Mouse (Mus musculus) granulocyte monocyte progenitor cell, adult 5-6 weeks (primary cell): Measurements from ENCODE around the gene Pqlc2. TPM values are rescaled to one million over a fixed set of nuclear protein-coding genes. Genes with fewer than 3 reads are reported as not detected.

Source experiments
- ATAC-seq: replicated peaks from 2 replicates; pipeline ENCODE4 v1.8.0; 2016; ENCODE audit warnings: mild to moderate bottlenecking, moderate TSS enrichment, inconsistent platforms; ENCODE audit not compliant: poor library complexity, severe bottlenecking
- total RNA-seq, 2 experiments: library from RNA; stranded (forward) in 1 of 2; stranded (reverse) in 1 of 2; fragments of 200-712, 200-1000 nt in 1 of 2; fragments of >200 nt in 1 of 2; fragmentation: Nextera tagmentation in 1 of 2; gene quantifications; 2 replicates each; pipeline ENCODE4 v1.2.3; 2014 to 2017

The Pqlc2 gene
- total RNA-seq, 2 experiments from 2014 or later: 3.5 to 7.7 TPM

DNA sequence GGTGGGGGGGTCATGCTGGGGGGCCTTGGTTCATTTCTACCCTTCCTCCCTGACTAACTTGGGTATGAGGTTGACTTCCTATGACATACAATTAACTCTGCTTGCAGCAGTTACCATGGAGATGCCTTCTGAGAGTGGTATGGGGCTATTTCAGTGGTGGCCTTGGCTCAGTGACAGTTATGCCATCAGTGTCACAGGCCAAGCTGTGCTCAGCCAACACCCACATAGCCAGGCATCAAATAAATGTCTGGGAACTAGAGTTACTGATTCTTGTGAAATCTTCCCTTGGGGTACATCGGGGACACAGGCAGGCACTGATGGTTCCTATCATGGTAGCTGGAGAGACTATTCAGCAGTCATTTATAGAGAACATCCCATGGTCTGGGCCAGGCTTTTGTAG, 42.3 kb downstream of the Pqlc2 start:
- ATAC-seq: no peak

DNA sequence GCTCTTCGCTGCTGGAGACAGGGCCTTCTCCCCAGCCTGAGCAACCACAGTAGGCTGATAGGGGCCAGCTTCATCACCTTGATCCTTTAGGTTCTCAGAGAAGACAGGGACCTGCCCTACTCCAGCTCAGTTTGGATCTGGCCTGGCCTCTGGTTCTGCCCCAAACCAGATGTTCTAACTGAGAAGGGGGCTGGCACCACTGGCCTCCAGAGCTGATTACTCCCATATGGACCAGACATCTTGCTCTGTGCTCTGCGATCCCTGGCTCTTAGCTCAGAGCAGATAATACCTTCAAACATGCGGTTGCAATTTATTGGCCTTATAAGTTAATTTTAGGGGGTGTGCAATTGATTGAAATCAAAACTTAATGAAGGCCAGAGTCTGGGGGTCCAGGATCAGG, 43.2 kb downstream of the Pqlc2 start:
- ATAC-seq: no peak

DNA sequence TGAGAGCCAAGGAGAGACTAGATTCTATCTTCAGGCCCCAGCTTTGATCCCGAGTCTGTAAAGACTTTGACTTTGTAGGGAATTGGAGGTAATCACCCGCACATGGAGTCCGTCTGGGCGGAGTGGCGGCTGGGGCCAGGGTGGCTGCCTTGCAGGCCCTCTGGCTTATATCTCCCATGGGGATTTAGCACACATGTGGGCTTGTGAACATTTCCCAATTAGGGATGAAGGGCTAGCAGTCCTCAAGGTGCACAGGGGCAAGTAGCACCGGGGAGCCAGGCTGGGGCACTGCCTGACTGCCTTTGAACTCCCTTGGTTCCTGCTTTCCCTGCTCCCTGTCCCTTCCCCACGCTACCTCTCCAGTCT, 44.0 kb downstream of the Pqlc2 start:
- ATAC-seq: no peak

DNA sequence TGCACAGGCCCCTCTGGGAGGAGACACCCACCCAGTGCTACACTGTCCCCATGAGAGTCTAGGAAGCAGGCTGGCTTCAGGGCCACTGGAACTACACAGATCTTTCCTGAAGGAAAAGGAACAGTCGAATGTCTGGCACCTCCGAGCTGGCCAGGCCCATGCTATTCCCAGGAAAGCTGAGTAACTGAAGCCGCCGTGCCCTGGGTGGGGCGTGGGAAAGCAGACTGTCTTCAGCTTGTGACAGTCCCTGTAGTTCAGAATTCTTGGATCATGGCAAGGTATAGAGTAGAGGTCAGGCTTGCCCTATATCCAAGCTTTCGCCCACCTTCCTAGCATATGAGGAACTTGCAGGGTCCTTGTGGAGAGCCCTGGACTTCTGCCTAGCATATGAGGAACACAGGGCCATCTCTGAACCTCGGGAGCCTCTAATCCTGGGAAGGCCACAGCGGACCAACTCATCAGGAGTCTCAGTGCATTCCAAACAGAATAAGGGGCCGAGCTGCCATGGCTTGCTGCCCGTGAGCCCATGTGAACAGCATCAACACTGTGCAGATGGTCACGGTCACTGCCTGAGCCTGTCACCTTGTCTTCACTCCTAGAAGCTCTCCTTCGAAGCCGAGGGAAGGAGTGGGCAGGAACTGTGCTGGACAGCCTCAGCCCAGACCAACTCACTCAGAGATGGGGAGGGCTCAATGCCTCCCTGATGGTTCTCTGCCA, 44.6 kb downstream of the Pqlc2 start:
- ATAC-seq: no peak

DNA sequence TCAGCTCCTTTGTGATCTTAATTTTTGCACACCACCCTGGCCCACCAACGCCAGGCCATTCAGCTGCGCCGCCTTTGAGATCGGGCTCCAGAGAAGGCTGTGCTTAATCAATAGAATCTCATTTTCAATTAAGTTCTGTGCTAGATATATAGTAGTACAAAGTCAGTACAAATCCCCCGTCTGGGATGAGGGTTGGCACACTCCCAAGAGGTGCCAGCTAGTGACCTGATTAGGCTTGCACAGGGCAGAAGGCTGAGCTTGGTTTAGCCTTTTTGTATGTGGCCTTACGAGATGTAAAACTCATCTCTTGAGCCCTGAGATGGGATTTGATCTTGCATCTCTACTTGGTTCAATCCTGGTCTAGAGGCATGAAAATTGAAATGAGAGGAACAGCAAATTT, 47.5 kb downstream of the Pqlc2 start:
- ATAC-seq: no peak

DNA sequence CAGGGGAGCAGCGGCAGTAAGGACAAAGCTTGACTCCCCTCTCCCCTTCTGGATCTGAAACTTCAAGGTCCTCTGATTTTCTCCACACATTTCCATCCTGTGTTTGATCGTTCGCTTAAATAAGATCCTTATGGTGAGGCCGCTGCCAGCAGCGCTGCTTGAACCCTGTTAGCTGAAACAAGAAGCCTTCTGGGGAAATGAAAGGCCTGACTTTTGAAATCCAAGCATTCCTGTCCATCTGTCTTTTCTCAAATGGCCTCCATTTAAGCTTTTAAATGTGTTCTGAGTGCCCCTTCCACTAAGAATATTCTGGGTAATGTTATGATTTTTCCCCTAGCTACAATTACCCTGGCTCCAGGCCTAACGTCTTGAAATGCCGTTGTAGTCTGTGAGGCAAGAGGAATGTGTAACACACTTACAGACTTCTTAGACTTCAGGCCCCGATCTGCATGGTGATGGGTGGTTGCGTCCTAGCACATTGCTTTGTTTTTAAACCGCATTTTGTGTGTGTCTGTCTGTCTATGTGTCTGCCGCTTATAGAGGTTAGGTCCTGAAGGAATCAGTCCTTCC, 51.1 kb downstream of the Pqlc2 start:
- ATAC-seq: no peak

DNA sequence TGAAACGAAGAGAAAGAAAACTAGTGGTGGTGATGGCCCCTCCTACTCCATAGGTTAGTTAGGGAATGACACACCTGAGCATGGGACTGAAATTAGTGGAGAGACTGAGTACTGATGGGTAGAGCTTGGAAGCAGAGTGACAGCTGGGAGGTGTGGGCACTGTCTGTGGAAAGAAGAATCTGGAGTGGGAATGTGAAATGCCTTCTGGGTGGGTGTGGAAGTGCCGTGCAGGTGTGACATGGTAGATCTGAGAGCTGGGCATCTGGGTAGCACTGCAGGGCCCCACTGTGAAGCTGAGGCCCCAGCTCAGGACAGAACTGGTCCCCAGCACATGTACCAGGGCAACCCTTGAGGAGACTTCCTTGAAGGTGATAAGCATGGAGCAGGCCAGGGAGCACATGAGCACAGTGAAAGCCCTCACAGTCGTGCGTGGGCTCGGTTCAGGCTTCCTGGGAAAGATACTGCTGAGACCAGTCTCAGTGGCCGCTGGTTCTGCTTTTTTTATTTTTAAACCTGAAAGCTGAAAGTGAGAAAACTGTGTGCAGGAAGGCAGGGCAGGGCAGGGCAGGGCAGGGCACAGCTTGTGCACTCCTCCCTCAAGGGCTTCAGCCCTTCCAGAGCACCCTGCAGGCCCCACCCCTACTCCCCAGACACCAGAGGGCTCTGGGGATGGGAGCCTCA, 51.7 kb downstream of the Pqlc2 start:
- peak; percentile 19; the same call in 1 of the 2 replicates for ATAC-seq

DNA sequence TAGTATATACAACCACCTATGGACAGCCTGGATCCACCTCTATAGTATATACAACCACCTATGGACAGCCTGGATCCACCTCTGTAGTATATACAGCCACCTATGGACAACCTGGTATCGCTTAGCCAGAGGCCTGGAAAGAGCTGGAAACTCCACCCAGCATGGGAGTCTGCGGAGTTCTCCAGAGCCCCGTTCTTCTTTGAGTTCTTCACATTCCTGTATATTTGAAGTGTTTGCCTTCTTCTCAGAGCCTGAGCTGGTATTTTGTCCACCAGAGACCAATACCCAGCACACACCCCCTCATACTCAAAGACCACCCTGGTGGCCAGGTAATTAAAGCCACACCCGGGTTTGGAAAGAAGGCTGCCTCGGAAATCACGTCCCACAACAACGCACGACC, 53.8 kb downstream of the Pqlc2 start:
- no peak for ATAC-seq

DNA sequence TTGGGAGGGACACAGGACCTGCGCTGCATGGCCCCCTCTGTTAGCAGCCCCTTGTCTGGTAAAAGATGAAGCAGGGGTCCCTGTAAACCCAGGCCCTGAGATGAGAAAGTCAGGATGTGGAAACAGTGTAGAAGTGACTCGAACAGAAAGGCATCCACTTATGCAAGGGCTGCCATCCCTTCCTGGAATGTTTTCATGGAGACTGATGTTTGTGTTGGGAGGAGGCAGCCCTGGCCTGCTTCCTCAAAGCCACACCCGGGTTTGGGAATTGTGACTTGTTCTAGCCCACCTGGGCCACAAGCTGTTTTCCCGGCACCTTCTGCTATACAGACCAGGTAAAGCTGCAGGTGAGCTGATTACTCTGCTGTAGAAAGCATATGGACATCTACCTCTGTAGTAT, 54.4 kb downstream of the Pqlc2 start:
- ATAC-seq: no peak

DNA sequence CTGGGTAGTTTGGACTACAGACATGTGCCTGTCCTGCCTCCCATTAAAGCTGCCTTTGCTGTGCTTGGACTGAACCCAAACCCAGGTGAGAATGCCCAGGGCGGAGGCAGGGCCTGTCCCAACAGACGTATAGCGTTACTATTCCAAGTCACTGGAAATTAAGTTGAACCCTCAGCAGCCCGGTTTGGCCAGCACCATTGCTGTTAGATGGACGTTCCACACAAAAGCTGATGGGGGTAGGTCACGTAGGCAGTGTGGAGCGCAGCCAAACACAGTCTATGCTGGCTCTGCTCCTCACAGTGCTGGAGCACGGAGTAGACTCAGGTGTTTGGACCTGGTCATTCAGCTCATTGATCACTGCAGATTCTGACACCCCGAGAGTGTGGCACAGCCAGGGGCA, 57.3 kb downstream of the Pqlc2 start:
- ATAC-seq: no peak

DNA sequence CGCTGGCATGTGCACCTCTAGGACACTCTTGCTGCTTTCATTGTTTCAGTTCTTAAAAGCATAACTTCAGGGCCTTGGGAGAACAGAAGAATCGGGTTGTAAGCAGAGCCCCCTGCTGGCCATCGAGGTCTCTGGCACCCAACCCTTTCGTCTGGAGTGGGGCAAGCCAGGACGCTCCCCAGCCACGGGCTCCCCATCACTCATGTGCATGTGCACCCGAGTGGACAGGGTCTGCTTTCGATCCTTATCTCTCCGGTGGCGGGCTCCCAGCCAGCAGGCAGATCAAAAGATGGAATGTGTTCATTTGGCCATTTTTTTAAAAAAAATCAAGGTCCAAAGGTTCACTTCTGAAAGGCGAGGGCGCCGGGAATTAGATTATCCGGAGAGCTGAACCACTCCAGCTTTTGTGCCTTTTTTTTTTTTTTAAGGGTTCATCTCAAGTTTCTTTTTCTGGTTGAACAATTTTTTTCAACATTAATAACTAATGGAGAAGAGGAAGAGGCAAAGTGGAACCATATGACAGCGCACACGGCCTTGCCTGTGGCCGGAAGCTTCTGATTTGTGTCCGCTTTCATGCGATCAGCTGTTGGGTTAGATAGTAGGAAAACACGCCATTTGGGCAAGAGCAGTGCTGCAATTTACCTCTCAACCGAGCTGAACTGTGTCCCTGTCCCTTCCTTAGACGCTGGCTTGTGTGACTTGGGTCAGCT, 58.3 kb downstream of the Pqlc2 start:
- peak; percentile 83 for ATAC-seq

DNA sequence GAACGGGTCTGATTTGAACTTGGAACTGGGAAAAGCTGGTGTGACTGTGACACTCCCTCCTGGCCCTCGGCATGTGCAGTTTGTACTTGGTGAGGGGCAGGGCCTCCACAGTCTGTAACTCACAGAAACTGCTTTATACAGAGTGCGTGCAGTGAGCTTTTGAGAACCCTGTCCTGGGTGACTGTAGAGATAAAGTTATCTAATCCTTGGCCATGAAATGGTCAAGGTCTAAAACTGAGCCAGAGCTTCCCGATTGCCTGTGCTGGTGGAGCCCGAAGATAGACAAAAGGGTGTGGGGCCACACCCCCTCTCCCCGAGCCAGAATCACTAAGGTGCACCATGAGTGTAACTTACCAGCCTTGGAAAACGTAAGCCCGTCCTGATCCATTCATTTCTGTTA, 59.6 kb downstream of the Pqlc2 start:
- ATAC-seq: no peak

DNA sequence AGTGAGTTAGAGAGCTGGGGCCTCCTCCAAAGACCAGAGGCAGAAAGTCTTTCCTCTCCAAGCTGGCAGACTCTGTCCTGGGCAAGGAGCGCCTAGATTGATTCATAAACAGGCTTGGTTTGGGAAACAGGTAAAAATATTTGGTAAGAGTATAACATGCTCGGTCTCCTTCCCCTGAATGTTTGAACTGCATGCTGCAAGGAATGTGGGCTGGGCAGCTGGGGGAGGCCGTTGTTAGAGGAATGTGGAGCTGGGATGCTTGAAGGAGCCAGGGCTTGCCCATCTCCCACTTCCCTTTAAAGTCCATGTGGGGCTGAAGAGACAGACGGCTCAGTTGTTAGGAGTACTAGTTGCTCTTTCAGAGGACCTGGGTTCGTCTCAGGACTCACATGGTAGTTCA, 60.5 kb downstream of the Pqlc2 start:
- ATAC-seq: no peak

DNA sequence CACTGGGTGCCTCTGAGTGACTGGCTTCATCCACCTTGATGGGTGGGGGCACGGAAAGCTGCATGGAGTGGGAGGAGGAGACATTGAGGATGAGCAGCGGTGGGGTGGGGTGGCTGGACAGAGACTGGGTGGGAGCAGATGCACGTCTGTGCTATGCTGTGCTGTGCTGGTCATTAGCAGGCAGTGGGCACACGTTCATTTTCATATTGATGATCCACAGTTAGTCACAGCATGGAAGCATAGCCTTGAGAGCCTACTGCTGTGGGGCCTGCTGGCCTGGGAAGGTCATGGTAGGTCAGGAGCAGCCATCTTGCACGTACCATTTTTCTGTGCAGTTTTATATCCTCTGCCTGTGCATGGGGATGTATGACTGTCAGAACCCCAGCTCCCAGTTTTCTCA, 61.8 kb downstream of the Pqlc2 start:
- ATAC-seq: no peak

DNA sequence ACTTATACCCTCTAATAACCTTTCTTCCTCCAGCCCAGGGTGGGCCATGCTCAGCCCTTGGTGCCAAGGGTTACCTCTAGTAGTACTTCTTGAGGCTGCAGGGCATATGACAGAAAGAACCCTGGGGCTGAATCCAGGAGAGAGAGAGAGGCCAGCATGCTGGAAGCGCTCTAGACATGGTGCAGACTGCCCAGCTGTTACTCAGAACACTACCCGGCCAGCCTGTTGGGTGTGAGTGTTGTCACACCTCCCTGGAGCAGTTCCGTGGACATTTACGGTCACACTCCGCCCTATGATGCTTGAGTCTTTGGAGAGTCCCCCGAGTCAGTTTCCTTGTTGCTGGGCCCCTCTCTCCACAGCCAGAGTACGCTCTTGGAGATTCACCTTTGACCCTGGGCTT, 62.5 kb downstream of the Pqlc2 start:
- no peak for ATAC-seq

DNA sequence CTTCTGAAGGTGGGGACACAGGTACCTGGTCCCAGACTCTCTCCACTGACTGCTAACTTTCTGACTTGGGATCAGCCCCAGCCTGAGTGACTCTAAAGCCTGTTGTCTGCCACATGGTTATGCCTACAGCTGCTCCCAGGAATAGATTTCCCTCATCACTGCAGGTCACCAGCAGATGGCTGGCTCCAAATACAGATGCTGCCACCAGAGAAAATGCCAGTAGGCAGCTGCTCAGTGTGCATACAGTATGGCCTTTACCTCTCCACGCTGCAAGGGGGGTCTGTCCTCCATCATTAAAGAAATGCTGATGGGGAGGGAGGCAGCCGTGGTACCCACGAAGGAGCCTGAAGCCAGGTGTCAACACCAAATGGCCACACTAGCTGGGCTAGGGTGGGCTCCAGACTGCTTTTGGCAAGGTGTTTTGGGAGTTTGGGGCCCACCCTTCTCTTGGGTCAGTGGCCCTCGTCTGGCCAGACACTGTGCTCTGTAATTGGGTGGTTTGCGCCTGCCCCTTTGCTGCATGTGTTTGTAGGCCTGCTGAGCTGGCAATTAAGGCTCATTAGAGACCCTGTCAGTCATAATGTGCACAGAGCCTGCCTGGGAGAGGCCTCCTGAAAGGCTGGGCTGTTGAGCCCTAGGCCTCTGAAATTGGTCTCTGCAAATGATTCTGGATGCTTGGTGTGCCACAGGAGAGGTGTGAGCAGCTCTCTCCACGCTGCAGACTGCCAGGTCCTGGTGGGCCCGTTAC, 64.2 kb downstream of the Pqlc2 start:
- ATAC-seq: no peak

DNA sequence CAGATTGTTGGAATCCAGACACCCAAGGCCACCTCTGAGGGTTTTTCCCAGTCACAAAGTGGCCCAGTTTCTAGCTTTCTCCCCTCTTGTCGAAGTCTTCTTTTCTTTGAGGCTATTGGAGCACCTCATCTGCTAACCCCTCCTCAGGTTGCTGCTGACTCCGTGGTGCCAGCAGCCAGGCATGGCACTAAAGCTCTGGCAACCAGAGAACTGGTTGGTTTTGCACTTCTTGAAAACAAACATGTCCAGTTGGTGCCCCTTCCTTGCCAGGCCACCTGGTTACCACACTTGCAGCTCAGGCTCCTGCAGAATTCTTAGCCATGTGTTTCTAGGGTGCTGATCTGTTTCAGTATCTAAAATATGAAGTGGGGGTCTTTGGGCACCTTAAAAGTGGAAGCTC, 65.0 kb downstream of the Pqlc2 start:
- ATAC-seq: no peak

DNA sequence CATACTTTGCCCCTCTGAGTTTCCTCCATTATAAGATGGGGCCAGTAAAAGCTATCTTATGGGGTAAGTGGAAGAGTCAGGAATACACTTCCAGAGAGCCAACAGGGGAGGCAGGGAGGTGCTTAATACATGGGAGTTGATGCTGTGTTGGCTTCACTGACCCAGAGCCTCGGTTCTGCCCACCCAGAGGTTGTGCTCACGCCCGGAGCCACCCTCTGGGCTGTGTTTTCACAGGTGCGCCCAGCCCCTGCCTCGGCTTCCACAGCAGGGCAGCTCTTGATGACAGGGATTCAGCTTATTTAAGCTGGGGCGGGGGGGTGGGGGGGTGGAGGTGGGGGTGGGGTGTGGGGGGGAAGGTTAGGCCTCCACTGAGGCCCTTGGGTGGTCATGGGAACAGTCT, 65.7 kb downstream of the Pqlc2 start:
- ATAC-seq: no peak

DNA sequence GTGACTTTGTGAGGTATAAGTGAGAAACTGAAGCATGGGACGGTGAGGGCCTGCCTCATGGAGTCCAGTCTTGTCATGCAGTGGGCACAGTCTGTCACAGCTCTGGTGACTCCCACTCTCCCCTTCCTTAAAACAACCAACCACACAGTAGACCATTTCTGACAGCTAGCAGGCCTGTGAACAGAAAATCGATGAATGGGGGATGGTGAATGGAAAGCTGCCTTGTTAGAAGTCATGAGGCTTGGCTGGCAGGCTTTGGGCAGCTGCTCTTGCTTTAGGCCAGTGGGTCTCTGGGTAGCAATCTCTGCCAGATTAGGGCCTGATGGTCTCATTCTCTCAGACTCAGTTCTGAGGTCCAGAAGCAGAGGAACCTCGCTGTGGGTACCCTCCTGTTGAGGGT, 66.3 kb downstream of the Pqlc2 start:
- no peak for ATAC-seq
